Mouse (Mus musculus): ENCODE results near the gene Dlg2.

- TF ChIP-seq CTCF (IDR thresholded peaks at IDR 0.05; ENCODE audit: low read depth, low read length) (no peak), GATA1 (IDR thresholded peaks at IDR 0.05; ENCODE audit: borderline replicate concordance, low read length) (no peak), TAL1 (conservative IDR thresholded peaks at IDR 0.05; ENCODE audit: low read depth, low read length) (no peak), GATA2 (IDR thresholded peaks at IDR 0.05; ENCODE audit: borderline replicate concordance, low read depth, low read length) (no peak)
Measured at GRCm38 (mm10) chr7:91267764-91268163, 791.3 kb downstream of the Dlg2 start.

Measured in G1E (cell line).